Mouse (Mus musculus) heart, postnatal 36 days (tissue): ENCODE data around the gene Tmem123. TPM values are rescaled to one million over a fixed set of nuclear protein-coding genes. Genes with fewer than 3 reads are reported as not detected.

Experiments used
- DNase-seq, 2 experiments: peaks; one replicate each; pipeline ENCODE4 v3.0.0; 2021 to 2022
- intact Hi-C: fragments of 180-260 bp; cut with DNase I; formaldehyde crosslinking; loops from one replicate; pipeline ENCODE4 v1.15.1; 2025
- total RNA-seq, 2 experiments: library from RNA; stranded (reverse); gene quantifications; 2 replicates each; pipeline ENCODE4 v1.2.3; 2021

Gene Tmem123
- total RNA-seq, 2 experiments from 2014 or later, result 37.2 to 40.4 TPM

DNA sequence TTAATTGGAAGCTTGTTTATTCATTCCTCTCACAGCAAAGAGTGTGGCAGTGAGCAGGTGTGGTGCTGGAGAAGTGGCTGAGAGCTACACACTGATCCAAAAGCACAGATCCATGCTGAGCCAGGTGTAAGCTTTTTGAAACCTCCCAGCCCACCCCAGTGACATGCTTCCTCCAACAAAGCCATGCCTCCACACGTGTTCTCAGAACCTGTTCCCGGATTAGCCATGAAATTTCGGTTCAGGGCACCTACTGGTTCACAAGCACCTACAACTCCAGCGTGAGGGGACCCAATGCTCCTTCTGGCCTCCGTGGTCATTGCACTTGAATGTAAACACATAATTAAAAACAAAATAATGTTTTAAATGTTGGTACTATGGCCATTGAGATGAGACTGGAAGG, 9.8 kb downstream of the Tmem123 start:
- no peak for DNase-seq

DNA sequence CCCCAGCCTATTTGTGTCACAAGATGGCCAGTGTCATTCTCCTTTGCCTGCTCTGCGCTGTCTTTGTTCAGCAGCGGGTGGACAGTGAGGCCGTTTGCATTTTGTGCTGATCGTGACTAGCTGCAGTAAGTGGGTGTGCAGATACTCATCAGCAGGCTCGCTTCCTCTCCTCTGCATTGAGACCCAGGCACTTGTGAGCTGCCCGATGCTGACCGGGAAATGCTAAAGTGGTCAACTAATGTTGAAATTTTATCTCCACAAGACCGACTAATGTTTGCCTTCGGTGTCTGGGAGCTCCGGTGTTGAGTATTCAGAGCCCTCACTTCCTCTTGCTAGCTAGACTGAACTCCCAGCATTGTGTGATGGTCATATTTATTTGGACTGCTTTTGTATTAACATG, 10.7 kb downstream of the Tmem123 start:
- intact Hi-C loops, result no loop called here
- no peak for DNase-seq

More for the DNA sequence above, 9.8 kb downstream of the Tmem123 start:
- intact Hi-C loops, result no loop called here

DNA sequence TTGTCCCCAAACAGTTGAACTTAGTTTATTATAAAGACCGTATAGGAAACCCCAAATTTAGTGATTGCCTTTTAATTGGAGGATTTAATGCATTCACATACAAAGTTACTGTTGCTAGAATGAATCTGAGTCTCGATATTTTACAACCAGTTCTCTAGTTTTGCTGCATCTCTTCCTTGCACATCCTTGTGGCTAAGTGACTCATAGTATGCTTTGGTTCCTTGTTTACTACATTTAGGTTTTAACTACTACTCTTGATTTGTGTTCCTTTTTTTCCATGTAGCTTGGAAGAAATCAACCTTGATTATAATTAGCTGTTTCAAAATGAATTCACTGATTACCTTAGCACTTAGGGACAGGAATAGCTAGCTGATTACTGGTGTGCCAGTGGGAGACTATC, 11.2 kb downstream of the Tmem123 start:
- intact Hi-C loops, result no loop called here
- no peak for DNase-seq

DNA sequence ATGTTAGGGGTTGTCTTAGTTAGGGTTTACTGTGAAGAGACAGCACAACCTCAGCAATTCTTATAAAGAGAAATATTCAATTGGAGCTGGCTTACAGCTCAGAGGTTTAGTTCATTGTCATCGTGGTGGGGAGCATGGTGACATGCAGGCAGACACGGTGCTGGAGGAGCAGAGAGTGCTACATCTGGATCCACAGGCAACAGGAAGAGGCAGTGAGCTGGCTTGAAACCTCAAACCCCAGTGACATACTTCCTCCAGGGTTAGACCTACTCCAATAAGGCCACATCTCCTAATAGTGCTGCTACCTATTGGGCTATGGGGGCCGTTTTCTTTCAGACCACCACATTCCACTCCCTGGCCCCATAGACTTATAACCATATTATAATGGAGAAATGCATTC, 12.1 kb downstream of the Tmem123 start:
- DNase-seq, result no peak
- intact Hi-C loops, result no loop called here

DNA sequence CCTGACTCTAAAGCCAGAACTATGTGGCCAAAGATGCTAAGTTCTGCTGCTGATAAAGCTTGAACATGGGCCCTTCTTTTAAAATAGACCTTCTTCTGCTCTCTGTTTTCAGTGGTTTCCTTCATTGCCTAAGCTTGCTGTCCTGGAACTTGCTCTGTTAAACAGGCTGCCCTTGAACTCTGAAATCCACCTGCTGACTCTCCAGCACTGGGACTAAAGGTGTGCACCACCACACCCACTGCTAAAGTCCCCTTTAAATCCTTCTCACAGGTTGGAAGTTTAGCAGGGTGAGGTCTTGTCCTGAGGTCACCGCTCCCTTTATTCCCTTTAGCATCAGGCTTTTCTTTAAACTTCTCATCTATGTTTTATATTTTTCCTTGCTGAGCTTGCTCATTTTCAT, 13.1 kb downstream of the Tmem123 start:
- intact Hi-C loops, result no loop called here

DNA sequence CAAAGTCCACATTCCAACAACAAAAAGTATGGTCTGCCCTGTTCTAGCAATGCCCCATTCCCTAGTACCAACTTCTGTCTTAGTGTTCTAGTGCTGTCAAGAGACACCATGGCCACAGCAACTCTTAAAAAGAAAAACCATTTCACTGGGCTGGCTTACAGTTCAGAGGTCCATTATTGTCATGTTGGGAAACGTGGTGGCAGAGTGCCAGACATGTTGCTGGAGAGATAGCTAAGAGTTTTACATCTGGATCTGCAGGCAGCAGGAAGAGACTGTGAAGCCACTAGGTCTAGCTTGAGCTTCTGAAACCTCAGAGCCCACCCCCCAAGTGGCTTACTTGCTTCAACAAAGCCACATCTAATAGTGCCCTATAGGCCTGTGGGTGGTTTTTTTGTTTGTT, 13.8 kb downstream of the Tmem123 start:
- intact Hi-C loops, result no loop called here
- no peak for DNase-seq

More for the DNA sequence above, 13.1 kb downstream of the Tmem123 start:
- no peak for DNase-seq

DNA sequence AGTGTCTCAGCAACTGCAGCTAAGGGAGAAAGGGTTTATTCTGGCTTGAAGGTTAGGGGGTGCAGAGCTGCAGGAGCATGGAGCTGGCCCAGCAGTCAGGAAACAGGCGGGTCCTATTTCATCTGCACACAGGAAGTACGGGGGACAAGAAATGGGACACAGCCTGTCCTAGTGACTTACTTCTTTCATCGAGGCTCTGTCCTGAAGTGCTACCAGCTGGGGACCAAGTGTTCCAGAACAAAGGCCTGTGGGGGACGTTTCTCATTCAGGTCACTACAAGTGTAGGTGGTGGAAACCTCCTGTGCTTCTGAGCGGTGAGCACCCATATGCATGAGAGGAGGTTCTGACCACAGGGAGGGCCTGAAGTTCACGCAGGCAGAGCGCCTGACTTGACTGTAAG, 14.9 kb downstream of the Tmem123 start:
- DNase-seq, result no peak
- intact Hi-C loops, result no loop called here

DNA sequence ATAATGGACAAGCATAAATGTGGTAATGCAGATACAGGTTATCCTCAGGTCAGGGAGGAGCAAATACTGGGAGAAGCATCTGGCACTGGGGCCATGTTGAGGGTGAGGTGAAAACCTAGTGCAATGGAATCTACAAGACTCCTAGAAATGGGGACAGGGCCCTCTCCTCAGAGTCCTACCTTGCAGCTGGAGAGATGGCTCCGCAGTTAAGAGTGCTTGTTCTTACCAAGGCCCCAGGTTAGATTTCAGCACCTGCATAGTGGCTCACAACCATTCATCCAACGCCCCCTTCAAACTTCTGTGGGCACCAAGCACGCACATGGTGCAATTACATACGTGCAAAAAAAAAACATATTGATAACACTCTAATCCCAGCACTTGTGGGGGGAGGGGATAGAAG, 15.9 kb downstream of the Tmem123 start:
- DNase-seq, result no peak
- intact Hi-C loops, result no loop called here

DNA sequence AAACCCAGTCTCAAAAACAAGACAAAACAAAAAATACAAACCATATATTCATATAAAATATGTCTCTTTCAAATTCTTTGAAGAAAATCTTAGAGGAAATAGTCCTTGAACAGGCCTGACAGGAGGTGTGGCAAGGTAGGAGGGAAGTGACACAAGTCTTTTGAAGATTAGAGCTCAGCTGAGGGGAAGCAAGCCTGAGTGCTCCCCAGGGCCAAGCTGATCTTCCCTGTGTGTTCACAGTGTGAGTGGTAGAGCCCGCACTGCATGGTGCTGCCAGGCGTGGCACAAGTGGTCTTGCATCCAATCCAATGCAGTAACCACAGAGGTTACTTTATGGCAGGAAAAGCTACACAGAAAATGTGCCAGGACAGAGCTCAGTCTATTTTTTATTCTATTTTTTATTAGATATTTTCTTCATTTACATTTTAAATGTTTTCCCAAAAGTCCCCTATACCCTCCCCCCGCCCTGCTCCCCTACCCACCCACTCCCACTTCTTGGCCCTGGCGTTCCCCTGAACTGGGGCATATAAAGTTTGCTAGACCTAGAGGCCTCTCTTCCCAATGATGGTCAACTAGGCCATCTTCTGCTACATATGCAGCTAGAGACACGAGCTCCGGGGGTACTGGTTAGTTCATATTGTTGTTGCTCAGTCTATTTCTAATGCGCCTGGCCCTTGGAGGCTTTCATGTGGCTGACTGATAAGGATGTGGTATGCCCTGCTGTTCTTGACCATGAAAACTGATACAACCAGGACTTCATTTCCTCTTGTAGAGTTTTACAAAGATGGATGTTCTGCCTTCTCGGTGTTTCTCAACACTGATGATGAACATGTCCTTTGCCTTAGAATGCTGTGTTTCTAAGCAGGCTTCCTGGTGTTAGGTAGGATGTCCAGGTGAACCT, 16.7 kb downstream of the Tmem123 start:
- intact Hi-C loops, result no loop called here

DNA sequence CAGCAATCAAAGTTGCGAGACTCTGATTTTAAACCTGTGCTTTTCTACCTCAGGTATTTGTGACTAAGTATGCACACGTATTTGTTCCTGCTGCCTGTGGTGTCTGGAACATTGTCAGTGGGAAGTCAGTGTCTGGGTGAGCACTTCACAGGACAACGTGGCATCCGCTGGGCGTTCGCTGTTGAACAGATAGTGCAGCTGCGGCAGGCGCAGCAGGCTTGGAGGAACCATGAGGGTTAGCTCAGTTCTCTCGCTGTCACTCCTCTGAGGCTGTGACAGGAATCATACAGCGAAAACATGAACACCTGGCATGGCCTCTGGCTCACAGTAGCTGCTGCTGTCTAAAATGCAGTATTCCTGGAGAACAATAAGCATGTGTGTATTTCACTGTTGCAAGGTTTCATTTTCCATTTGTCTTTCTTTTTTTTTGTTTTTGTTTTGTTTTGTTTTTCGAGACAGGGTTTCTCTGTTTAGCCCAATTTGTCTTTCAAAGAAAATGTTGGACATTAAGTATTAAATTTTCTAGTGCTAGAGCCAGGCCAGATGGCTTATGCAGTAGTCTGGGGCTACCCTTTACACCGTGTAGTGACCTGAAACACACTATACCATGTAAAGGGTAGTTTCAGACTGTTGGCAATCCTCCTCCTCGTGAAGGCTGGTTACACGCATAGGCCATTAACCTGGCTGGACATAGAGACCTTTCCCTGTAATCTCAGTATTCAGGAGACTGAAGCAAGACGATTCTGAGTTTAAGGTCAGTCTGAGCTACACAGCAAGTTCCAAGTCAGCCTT, 20.2 kb downstream of the Tmem123 start:
- intact Hi-C loops, result loop anchor here (2.0 kb wide), 1 partner anchor 17 kb away; no protein-coding TSS in a partner anchor

More for the DNA sequence above, 16.7 kb downstream of the Tmem123 start:
- no peak for DNase-seq

DNA sequence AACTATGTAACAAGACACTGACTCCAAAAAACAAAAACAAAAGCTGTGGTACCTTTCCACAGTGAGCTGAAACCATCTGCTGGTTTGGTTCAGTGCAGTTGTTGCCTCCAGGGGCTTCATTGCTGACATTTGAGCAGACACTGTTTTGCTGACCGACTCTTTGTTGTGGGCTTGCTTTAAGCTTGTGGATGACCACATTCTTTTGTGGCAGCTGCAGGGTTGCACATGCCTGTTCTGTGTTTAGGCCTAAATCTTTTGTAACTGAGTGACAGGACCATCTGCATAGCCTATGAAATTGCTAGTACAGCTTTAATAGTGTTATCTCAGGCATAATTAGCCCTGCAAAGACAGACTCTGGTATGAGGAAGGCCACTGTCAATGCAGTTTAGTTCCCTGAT, 20.8 kb downstream of the Tmem123 start:
- intact Hi-C loops, result loop anchor here (2.0 kb wide), 1 partner anchor 18 kb away; no protein-coding TSS in a partner anchor
- DNase-seq, result no peak

More for the DNA sequence above, 20.2 kb downstream of the Tmem123 start:
- no peak for DNase-seq

DNA sequence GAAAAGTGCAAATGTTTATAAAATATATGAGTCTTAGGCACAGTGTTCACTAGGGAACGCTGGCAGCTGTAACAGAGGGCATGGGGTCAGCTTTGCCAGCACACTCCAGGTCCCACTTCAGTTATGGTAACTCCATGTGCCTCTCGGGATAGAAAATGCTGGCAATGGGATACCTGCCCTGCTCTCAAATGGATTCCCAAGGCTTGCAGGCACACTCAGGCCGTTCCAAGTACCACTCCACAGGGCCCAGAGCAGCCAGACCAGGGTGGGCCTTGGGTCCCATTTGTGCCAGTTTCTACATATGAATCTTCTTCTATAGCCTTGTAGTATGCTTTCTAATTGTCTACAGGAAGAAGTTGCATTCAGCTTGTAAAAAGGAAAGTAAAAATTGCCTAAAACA, 21.6 kb downstream of the Tmem123 start:
- intact Hi-C loops, result loop anchor here (2.0 kb wide), 1 partner anchor 19 kb away; no protein-coding TSS in a partner anchor
- DNase-seq, result no peak

DNA sequence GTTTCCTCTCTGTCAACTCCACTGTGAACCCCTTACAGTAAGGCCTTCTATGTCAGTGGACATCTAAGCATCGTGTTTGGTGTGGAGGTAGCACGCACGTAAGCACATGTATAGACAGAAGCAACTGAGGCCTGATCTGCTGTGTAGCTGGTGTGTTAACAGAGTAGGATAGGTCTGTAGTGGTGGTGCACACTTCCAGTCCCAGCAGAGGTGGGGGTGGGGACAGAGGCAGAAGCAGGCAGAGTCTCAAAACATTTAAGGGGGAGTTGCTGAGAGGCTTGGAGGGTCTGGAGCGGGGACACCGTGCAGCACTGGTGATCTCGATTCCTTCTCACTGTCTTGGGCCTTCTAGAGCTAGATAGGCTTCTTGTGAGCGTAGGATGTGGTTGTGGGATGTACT, 22.2 kb downstream of the Tmem123 start:
- intact Hi-C loops, result no loop called here
- no peak for DNase-seq

DNA sequence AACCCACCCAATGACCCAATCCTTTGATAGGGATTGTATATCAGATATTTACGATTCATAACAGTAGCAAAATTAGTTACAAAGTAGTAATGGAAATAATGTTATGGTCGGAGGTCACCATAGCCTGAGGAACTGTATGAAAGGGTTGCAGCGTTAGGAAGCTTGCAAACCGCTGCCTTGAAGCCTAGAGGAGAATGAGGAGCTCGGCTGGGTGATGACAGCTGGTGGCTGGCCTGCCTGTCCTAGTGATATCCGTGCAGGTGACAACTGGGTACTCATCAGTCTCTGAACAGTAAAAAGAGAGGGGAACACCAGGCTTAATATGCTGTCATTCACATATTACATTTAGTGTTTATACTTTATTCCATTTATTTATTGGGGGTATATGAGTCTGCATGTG, 24.6 kb downstream of the Tmem123 start:
- intact Hi-C loops, result no loop called here

DNA sequence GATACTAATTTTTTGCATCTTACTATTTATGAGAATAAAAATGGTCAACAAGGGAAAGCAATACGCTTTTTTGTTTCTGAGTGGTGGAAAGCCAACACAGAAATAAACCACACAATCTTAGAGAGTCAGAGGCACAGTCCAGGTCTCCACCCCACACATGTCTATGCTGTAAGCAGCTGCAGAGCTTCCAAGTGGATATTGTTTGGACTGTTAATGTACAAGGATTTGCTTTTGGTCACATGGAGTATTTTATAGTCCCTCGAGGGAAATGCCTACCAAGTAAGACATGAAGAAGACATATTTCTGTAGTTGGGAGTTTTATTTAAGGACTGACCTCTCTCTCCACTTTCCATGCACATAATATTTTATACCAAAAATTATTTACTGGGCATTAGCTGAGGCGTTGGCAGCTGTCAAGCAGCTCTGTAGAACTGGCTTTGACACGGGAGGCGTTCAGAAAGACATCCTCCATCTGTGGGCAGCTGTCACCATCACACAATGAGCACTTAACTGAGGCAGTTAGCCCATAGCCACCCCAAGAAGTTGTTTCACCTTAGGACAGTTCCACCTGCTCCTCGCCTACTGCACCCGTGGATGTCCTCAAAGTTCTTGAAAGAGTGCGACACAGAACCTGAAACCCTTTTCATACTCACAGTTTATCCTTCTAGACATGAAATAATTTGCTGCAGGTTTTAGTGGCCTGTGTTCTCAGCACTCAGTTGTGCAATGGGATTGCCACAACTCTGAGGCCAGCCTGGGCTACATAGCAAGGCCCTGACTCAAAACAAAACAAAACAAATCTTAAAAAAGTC, 26.1 kb downstream of the Tmem123 start:
- DNase-seq, result no peak
- intact Hi-C loops, result no loop called here

More for the DNA sequence above, 24.6 kb downstream of the Tmem123 start:
- DNase-seq, result no peak

DNA sequence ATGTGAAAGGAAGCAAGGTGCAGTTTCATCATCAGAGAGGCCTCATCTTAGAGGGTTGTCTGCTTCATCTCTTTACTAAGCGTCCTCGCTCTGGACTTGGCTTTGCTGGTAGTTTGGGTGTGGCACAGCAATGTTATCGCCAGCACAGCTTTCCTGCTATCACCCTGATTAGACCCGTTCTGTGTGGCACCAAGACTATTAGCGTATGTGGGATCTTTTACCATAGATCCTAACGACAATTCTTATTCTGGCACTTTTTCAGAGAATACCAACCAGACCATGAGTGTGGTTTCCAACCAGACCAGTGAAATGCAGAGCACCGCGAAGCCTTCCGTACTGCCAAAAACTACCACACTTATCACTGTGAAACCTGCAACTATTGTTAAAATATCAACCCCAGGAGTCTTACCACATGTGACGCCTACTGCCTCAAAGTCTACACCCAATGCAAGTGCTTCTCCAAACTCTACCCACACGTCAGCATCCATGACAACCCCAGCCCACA, 26.8 kb downstream of the Tmem123 start:
- DNase-seq, result no peak
- intact Hi-C loops, result no loop called here

DNA sequence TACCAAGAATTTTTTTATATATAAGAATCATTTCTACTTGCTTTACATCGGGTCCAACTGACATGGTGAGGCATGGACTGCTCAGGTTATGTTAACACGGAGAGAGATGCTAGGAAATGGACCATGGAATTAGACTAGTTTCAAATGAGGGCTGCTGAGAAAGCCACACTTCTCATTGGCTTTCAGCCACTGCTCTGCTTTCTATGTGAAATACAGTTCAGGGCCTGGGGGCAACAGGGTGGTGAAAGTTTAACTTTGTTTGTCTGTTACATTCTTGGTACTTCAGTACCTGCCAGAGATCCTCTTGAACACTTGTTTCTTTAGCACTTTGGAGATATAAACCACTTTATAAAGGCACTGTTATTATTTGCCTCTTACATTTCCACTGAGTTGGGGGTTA, 29.7 kb downstream of the Tmem123 start:
- intact Hi-C loops, result no loop called here
- no peak for DNase-seq

DNA sequence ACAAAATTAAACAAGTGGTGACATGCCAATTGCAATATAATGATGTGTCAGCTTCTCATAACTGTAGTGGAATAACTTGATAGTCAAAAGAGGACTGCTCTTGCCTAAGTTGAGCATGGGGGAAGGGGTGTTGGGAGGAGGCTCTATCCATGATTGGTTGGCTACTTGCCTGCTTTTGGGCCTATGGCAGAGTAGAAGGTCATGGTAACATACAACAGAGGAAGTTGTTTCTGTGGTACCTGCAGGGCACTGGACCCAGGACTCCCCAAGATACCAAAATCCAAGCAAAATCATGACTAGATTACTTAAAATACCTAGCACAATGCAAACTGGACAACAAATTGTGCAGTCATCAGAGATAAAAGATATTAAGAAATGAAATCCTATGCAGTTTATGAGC, 31.7 kb downstream of the Tmem123 start:
- DNase-seq, result no peak
- intact Hi-C loops, result no loop called here

DNA sequence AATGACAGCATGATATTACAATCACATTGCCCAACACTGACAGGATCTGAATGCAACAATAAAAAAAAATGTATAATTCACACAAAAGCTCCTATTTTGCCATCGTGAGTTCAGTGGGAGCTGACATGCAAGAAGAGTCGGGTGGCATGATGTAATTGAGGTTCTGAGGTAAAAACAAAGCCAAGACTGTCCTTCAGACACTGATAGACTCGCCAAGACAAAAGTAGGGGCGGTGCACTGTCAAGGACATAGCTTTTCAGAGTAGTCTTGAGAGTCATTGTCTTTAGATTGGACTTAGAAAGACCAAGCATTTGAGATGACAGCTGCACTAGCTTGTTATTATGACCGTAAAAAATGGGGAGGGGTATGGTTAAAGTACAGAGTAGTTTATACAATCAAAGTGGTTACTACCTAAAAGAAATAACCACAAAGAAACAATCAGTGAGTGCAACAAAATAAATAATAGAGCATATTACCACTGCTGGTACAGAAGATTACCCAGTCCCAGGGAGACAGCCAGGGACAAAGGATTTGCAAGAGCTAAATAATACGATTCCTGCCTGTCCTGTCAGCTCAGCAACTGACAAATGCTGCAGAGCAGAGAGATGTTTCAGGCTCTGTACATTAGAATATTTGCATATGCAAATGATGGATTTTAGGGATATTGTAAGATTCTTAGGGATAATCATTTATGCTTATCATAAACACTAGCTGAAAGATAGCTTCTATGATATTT, 32.5 kb downstream of the Tmem123 start:
- intact Hi-C loops, result no loop called here

DNA sequence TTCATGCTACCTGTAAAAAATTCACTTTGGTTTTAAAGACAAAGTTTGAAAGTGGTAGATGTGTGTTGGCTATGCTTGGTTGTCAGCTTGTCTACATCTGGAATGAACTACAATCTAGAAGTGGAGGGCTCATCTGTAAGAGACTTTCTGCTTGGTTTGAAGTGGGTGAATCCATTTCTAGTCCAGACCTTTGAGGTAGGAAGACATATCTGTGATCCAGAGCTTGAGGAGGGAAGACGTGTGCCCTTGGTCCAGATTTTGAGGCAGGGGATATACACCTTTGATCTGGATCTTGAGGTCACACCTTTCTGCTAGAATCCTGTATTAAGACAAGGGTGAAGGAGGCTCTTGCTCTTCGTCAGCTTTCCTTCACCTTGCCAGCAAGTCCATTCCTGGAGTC, 33.7 kb downstream of the Tmem123 start:
- no peak for DNase-seq
- intact Hi-C loops, result no loop called here

More for the DNA sequence above, 32.5 kb downstream of the Tmem123 start:
- no peak for DNase-seq
